Mouse (Mus musculus) cerebellum, adult 2 months (tissue): Measurements from ENCODE around the gene Mrpl51. TPM values are rescaled to one million over a fixed set of nuclear protein-coding genes. Genes with fewer than 3 reads are reported as not detected.

ENCODE experiments used
- DNase-seq, 2 experiments: peaks; one replicate each; pipeline ENCODE4 v3.0.0; 2021
- H3K27ac ChIP-seq: fragments of 200-500 bp; 2 replicates; pipeline ENCODE4 v1.5.1; 2012; ENCODE audit warnings: low read length, control low read depth, inconsistent platforms; ENCODE audit not compliant: insufficient read depth
- H3K27me3 ChIP-seq: fragments of 200-500 bp; 2 replicates; pipeline ENCODE4 v1.6.1; 2012; ENCODE audit warnings: inconsistent platforms, mild to moderate bottlenecking, low read length, moderate library complexity; ENCODE audit not compliant: control insufficient read depth, insufficient read depth
- H3K4me1 ChIP-seq: fragments of 200-500 bp; 2 replicates; pipeline ENCODE4 v1.6.1; 2011; ENCODE audit warnings: low read length; ENCODE audit not compliant: control insufficient read depth, insufficient read depth
- H3K4me3 ChIP-seq: fragments of 200-500 bp; replicated peaks from 2 replicates; pipeline ENCODE3; 2011; ENCODE audit warnings: mild to moderate bottlenecking, low read depth, low read length, control low read depth; ENCODE audit not compliant: insufficient read depth
- CTCF ChIP-seq: fragments of 200-500 bp; IDR thresholded peaks from 2 replicates; pipeline ENCODE4 v1.5.1; 2011; ENCODE audit warnings: low read depth, mild to moderate bottlenecking, control low read depth, low read length, moderate library complexity, borderline replicate concordance; ENCODE audit not compliant: insufficient read depth
- POLR2A ChIP-seq: fragments of 200-500 bp; IDR thresholded peaks from 2 replicates; pipeline ENCODE4 v1.6.1; 2011; ENCODE audit warnings: low read length, control low read depth, borderline replicate concordance; ENCODE audit not compliant: insufficient read depth
- WGBS: fragments of 180-500 bp; shearing (Covaris S2); methylation state at CpG from one replicate; pipeline ENCODE4 v1.1.7; 2018; 5-methylcytosine and 5-hydroxymethylcytosine counted together
- polyA plus RNA-seq: library from polyadenylated mRNA; depleted of rRNA; stranded (reverse); fragments of >200 nt; gene quantifications from 2 replicates; pipeline ENCODE4 v1.2.3, GENCODE M21; 2012

Mrpl51 gene
- polyA plus RNA-seq, 1 experiment = 70.4 TPM

DNA sequence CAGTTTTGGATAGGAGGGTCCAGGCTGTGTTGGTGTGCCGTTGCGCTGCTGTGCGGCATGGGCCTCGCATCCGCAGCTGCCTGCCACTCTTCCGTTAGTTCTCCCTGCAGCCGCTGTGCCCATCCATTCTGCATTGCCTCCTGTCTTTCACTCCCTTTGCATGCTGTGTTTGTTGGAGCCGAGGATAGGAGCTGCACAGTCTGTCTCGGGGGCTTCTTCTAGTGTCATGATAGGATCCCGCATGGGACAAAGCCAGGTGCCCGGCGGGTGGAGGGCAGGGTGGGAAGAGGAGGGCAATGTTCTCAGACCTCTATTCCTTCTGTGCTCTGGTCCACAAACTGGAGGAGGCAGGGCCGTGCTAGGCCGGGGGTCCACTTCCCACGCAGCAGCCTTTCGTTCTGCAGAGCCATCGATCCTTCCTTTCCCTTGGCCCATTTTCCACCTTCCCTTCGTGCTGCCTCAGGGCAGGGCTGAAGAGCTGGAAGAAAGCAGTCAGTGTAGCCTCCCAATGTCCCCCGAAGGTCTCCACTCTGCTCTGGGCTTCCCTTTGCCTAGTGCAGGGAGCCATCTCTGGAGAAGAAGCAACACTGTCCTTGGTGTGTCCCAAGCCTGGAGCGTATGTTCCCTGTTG lies 29.6 kb downstream of the Mrpl51 start:
- H3K27me3 ChIP-seq = no peaks in the 10 kb centered on the region
- peaks cover 9% of the 10 kb centered on the region for H3K4me1 ChIP-seq
- DNase-seq = no peak
- TF ChIP-seq CTCF (no peak), POLR2A (no peak)
- no peak overlapping the region for H3K4me3 ChIP-seq
- no peak overlapping the region for H3K27ac ChIP-seq
- 88% methylated on average over 20 of the region's 20 CpGs for WGBS

- Histone ChIP-seq H3K4me3 (no peak overlapping the region), H3K27me3 (no peaks in the 10 kb centered on the region), H3K4me1 (peaks cover 9% of the 10 kb centered on the region; the same call in 1 of the 2 replicates), H3K27ac (no peak overlapping the region)
- no peak for DNase-seq
- WGBS = 62% methylated on average over 2 of the region's 2 CpGs
- no peak for TF ChIP-seq POLR2A
- no peak for TF ChIP-seq CTCF
Observed at GRCm38 (mm10) chr6:125222146-125222545, 30.5 kb downstream of the Mrpl51 start.

DNA sequence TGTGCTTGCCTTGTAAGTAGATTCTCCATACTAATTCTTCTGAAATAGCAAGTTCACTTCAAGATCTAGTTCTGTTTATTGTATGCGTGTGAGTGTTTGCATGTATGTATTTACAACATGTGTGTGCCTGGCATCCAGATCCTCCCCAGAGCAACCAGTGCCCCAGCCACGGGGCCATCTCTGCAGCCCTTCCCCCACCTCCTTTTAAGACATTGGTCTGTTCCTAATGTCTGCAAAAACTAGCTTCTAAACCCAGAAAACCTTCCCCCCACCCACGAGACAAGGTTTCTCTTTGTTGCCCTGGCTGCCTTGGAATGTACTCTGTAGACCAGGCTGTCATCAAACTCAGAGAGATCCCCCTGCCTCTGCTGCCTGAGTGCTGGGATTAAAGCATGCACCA lies 31.0 kb downstream of the Mrpl51 start:
- Histone ChIP-seq H3K27me3 (no peaks in the 10 kb centered on the region), H3K4me1 (peaks cover 7% of the 10 kb centered on the region; the same call in 1 of the 2 replicates), H3K4me3 (no peak overlapping the region), H3K27ac (no peak overlapping the region)
- DNase-seq = no peak
- WGBS = 85% methylated on average over 3 of the region's 3 CpGs
- no peak for TF ChIP-seq POLR2A
- TF ChIP-seq CTCF = no peak

GRCm38 (mm10) chr6:125225518-125226115 lies 34.0 kb downstream of the Mrpl51 start:
- Histone ChIP-seq H3K27ac (no peak overlapping the region), H3K4me3 (no peak overlapping the region), H3K27me3 (no peaks in the 10 kb centered on the region), H3K4me1 (peaks cover 2% of the 10 kb centered on the region; the same call in 1 of the 2 replicates)
- no peak for DNase-seq
- TF ChIP-seq POLR2A (no peak), CTCF (peak; percentile 53; the same call in 1 of the 2 replicates)
- WGBS = 64% methylated on average over 5 of the region's 5 CpGs

- TF ChIP-seq POLR2A = no peak
- no peak for TF ChIP-seq CTCF
- peak overlapping the region; percentile 32; the same call in 1 of the 2 replicates for H3K27ac ChIP-seq
- 54% methylated on average over 9 of the region's 9 CpGs for WGBS
Observed at GRCm38 (mm10) chr6:125230571-125230970, 39.0 kb downstream of the Mrpl51 start.

DNA sequence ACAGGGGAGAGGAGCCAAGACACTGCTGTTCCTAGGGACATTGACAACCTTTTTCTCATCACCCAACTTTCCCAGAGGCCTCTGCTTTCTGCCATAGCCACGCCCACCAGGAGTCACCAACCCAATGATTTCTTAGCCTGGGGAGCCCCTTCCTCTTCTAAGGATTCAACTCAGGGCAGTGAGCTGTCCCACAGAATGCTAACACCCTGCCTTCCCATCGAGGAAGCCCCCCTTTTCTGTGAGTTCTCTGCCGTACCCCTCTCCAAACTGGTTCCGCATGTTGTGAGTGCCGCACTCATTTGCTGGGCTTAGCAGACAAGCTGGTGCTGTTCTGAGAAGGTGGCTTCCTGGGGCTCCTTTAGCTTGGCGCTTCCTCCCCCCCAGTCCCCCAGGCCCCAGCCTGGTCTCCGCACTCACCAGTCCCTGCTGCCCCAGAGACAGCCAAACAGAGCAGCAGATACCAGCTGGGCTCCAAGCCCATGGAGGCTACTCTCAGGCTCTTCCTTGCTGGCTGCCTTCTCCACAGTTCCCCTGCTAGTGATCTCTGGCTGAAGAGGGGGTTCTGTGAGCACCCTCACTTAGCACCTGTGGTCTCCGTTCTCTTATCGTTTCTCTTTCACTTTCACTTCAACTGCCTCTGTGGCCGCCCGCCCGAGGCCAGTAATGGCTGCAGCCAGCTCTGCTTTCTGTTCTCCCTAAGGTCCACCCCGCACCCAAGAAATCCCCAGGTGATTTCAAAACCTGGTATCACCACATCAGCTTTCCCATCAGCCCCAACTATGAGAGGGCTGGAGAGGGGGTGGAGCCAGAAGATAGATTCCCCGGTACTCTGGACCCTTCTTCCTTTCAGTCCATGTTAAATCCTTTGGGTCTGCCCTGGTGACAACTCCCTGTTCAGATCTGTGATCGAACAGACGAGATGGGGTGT lies 39.8 kb downstream of the Mrpl51 start, which contains the start of gene Tapbpl:
TSS of gene Tapbpl (minus strand) at position 744 of the 928 bp plus-strand sequence.
- H3K4me3 ChIP-seq = peak within 1 kb of the TSS; percentile 74
- peak; percentile 67 to 71 for DNase-seq
- WGBS = 3% methylated on average over 16 of the region's 16 CpGs
- peaks cover 9% of the 10 kb centered on the region; the same call in 1 of the 2 replicates for H3K4me1 ChIP-seq
- H3K27ac ChIP-seq = peak within 1 kb of the TSS; percentile 85
- TF ChIP-seq CTCF (no peak), POLR2A (peak; percentile 41; the same call in 1 of the 2 replicates)
- H3K27me3 ChIP-seq = no peaks in the 10 kb centered on the region

More at GRCm38 (mm10) chr6:125230571-125230970, 39.0 kb downstream of the Mrpl51 start:
- H3K4me1 ChIP-seq = peaks cover 9% of the 10 kb centered on the region; the same call in 1 of the 2 replicates
- DNase-seq = no peak
- no peaks in the 10 kb centered on the region for H3K27me3 ChIP-seq
- H3K4me3 ChIP-seq = no peak overlapping the region

- Histone ChIP-seq H3K4me3 (peak overlapping the region; percentile 74), H3K4me1 (peaks cover 9% of the 10 kb centered on the region; the same call in 1 of the 2 replicates), H3K27me3 (no peaks in the 10 kb centered on the region), H3K27ac (peak overlapping the region; percentile 85)
- TF ChIP-seq CTCF (no peak), POLR2A (0 out of 2 replicates have a peak, but pooled peaks have one; percentile 1)
- no peak for DNase-seq
- WGBS = 34% methylated on average over 4 of the region's 4 CpGs
Observed at GRCm38 (mm10) chr6:125232045-125232437, 40.4 kb downstream of the Mrpl51 start.
